Mouse (Mus musculus) MEL (cell line): ENCODE measurements around the gene Rap2b. TPM values are rescaled to one million over a fixed set of nuclear protein-coding genes. Genes with fewer than 3 reads are reported as not detected.

ENCODE experiments used
- DNase-seq: peaks from one replicate; pipeline ENCODE4 v3.0.0; 2011; ENCODE audit warnings: low read depth, low spot score
- H3K27ac ChIP-seq: 2 replicates; pipeline ENCODE4 v1.5.1; 2012; ENCODE audit warnings: low read depth, mild to moderate bottlenecking, control low read depth, low read length, moderate library complexity; ENCODE audit not compliant: control insufficient read depth
- H3K27me3 ChIP-seq, 2 experiments: fragments of 150-350 bp in 1 of 2; sonication (generic) in 1 of 2; 2 replicates each; pipeline ENCODE4 v1.6.1; 2012; ENCODE audit warnings: low read length in 2 of 2, mild to moderate bottlenecking in 2 of 2, improper control_type of control experiment in 1 of 2, moderate library complexity in 1 of 2; ENCODE audit not compliant: insufficient read depth in 2 of 2, control insufficient read depth in 1 of 2
- H3K36me3 ChIP-seq, 2 experiments: 2 replicates each; pipeline ENCODE4 v1.6.1; 2012 to 2014; ENCODE audit warnings: low read length in 2 of 2, improper control_type of control experiment in 1 of 2, inconsistent platforms in 1 of 2, mild to moderate bottlenecking in 1 of 2; ENCODE audit not compliant: insufficient read depth in 2 of 2, control insufficient read depth in 1 of 2
- H3K4me1 ChIP-seq, 2 experiments: fragments of 150-350 bp in 1 of 2; sonication (generic) in 1 of 2; 2 replicates each; pipeline ENCODE4 v1.6.1; 2012; ENCODE audit warnings: low read length in 2 of 2, improper control_type of control experiment in 1 of 2, mild to moderate bottlenecking in 1 of 2; ENCODE audit not compliant: insufficient read depth in 2 of 2, control insufficient read depth in 1 of 2
- H3K4me3 ChIP-seq, 2 experiments: fragments of 150-350 bp in 1 of 2; sonication (generic) in 1 of 2; 2 replicates each; pipeline ENCODE4 v1.5.1; 2012; ENCODE audit warnings: low read depth in 2 of 2, low read length in 2 of 2, mild to moderate bottlenecking in 2 of 2, moderate library complexity in 2 of 2, control low read depth in 1 of 2, improper control_type of control experiment in 1 of 2; ENCODE audit not compliant: control insufficient read depth in 1 of 2, insufficient read depth in 1 of 2
- H3K79me2 ChIP-seq: 2 replicates; pipeline ENCODE4 v1.6.1; 2012; ENCODE audit warnings: mild to moderate bottlenecking, low read length, moderate library complexity; ENCODE audit not compliant: control insufficient read depth, poor library complexity, insufficient read depth
- H3K9ac ChIP-seq: 2 replicates; pipeline ENCODE4 v1.6.1; 2012; ENCODE audit warnings: low read depth, mild to moderate bottlenecking, control low read depth, low read length, moderate library complexity; ENCODE audit not compliant: control insufficient read depth, poor library complexity, severe bottlenecking
- H3K9me3 ChIP-seq: fragments of 150-350 bp; sonication (generic); replicated peaks from 2 replicates; pipeline ENCODE4 v1.6.1; 2012; ENCODE audit warnings: mild to moderate bottlenecking, low read length, improper control_type of control experiment, moderate library complexity; ENCODE audit not compliant: insufficient read depth
- BHLHE40 ChIP-seq: IDR thresholded peaks from 2 replicates; pipeline ENCODE4 v1.6.1; 2012; ENCODE audit warnings: low read depth, mild to moderate bottlenecking, inconsistent platforms, low read length, improper control_type of control experiment, borderline replicate concordance
- CHD1 ChIP-seq: IDR thresholded peaks from 2 replicates; pipeline ENCODE4 v1.6.1; 2012; ENCODE audit warnings: low read depth, mild to moderate bottlenecking, inconsistent platforms, low read length, improper control_type of control experiment
- CHD2 ChIP-seq: IDR thresholded peaks from 2 replicates; pipeline ENCODE4 v1.6.1; 2011; ENCODE audit warnings: low read length, improper control_type of control experiment
- CTCF ChIP-seq, 3 experiments: IDR thresholded peaks in 2 of 3; conservative IDR thresholded peaks in 1 of 3; 2 replicates each; pipeline ENCODE4 v1.5.1; 2011 to 2012; ENCODE audit warnings: low read length in 3 of 3, low read depth in 2 of 3, mild to moderate bottlenecking in 2 of 3, improper control_type of control experiment in 1 of 3, inconsistent platforms in 1 of 3, mixed read lengths in 1 of 3, moderate library complexity in 1 of 3; ENCODE audit not compliant: control insufficient read depth in 1 of 3, insufficient read depth in 1 of 3, poor library complexity in 1 of 3, severe bottlenecking in 1 of 3
- E2F4 ChIP-seq: IDR thresholded peaks from 2 replicates; pipeline ENCODE4 v1.6.1; 2011; ENCODE audit warnings: low read depth, low read length, improper control_type of control experiment, borderline replicate concordance
- ELF1 ChIP-seq: IDR thresholded peaks from 2 replicates; pipeline ENCODE4 v1.6.1; 2014; ENCODE audit warnings: low read depth, mild to moderate bottlenecking, inconsistent platforms, low read length, improper control_type of control experiment, moderate library complexity
- EP300 ChIP-seq, 2 experiments: IDR thresholded peaks; 2 replicates each; pipeline ENCODE4 v1.6.1; 2011; ENCODE audit warnings: improper control_type of control experiment in 2 of 2, low read length in 2 of 2, low read depth in 1 of 2, mild to moderate bottlenecking in 1 of 2
- HCFC1 ChIP-seq: IDR thresholded peaks from 2 replicates; pipeline ENCODE4 v1.6.1; 2012; ENCODE audit warnings: low read depth, mild to moderate bottlenecking, inconsistent platforms, low read length, improper control_type of control experiment, moderate library complexity
- JUND ChIP-seq: IDR thresholded peaks from 2 replicates; pipeline ENCODE4 v1.6.1; 2011; ENCODE audit warnings: low read depth, mild to moderate bottlenecking, improper control_type of control experiment, low read length
- KAT2A ChIP-seq: conservative IDR thresholded peaks from 2 replicates; pipeline ENCODE4 v1.6.1; 2012; ENCODE audit warnings: low read depth, low read length, improper control_type of control experiment, inconsistent platforms
- MAFK ChIP-seq: IDR thresholded peaks from 2 replicates; pipeline ENCODE4 v1.6.1; 2011; ENCODE audit warnings: low read depth, mild to moderate bottlenecking, low read length, improper control_type of control experiment, borderline replicate concordance
- MAX ChIP-seq: IDR thresholded peaks from 2 replicates; pipeline ENCODE4 v1.6.1; 2011; ENCODE audit warnings: low read length, improper control_type of control experiment
- MAZ ChIP-seq: IDR thresholded peaks from 2 replicates; pipeline ENCODE4 v1.6.1; 2012; ENCODE audit warnings: low read depth, mild to moderate bottlenecking, inconsistent platforms, low read length, improper control_type of control experiment
- MEF2A ChIP-seq: IDR thresholded peaks from 2 replicates; pipeline ENCODE4 v1.6.1; 2014; ENCODE audit warnings: low read depth, mild to moderate bottlenecking, inconsistent platforms, low read length, improper control_type of control experiment; ENCODE audit not compliant: poor library complexity, insufficient replicate concordance, severe bottlenecking; ENCODE audit errors: extremely low read depth
- MXI1 ChIP-seq: IDR thresholded peaks from 2 replicates; pipeline ENCODE4 v1.6.1; 2011; ENCODE audit warnings: mild to moderate bottlenecking, low read depth, low read length, improper control_type of control experiment
- MYB ChIP-seq: IDR thresholded peaks from 2 replicates; pipeline ENCODE4 v1.6.1; 2011; ENCODE audit warnings: mild to moderate bottlenecking, low read depth, low read length, improper control_type of control experiment
- NELFE ChIP-seq: IDR thresholded peaks from 2 replicates; pipeline ENCODE4 v1.6.1; 2011; ENCODE audit warnings: low read depth, low read length, improper control_type of control experiment
- NRF1 ChIP-seq: IDR thresholded peaks from 2 replicates; pipeline ENCODE4 v1.6.1; 2014; ENCODE audit warnings: low read depth, mild to moderate bottlenecking, inconsistent platforms, low read length, improper control_type of control experiment, moderate library complexity; ENCODE audit not compliant: poor library complexity, insufficient read depth, severe bottlenecking
- POLR2A ChIP-seq, 2 experiments: IDR thresholded peaks; 2 replicates each; pipeline ENCODE4 v1.6.1; 2011 to 2012; ENCODE audit warnings: low read length in 2 of 2, mild to moderate bottlenecking in 2 of 2, control low read depth in 1 of 2, improper control_type of control experiment in 1 of 2, low read depth in 1 of 2, moderate library complexity in 1 of 2; ENCODE audit not compliant: control insufficient read depth in 1 of 2, insufficient read depth in 1 of 2, poor library complexity in 1 of 2
- RAD21 ChIP-seq: IDR thresholded peaks from 2 replicates; pipeline ENCODE4 v1.6.1; 2011; ENCODE audit warnings: mild to moderate bottlenecking, low read depth, low read length, improper control_type of control experiment
- RCOR1 ChIP-seq: IDR thresholded peaks from 2 replicates; pipeline ENCODE4 v1.6.1; 2012; ENCODE audit warnings: low read depth, mild to moderate bottlenecking, inconsistent platforms, low read length, improper control_type of control experiment
- SIN3A ChIP-seq: IDR thresholded peaks from 2 replicates; pipeline ENCODE4 v1.6.1; 2012; ENCODE audit warnings: low read length, improper control_type of control experiment, inconsistent platforms
- SMC3 ChIP-seq: IDR thresholded peaks from 2 replicates; pipeline ENCODE4 v1.6.1; 2011; ENCODE audit warnings: low read depth, low read length, improper control_type of control experiment
- TBP ChIP-seq: IDR thresholded peaks from 2 replicates; pipeline ENCODE4 v1.8.0; 2011; ENCODE audit warnings: low read depth, low read length, improper control_type of control experiment
- TCF12 ChIP-seq: IDR thresholded peaks from 2 replicates; pipeline ENCODE4 v1.6.1; 2014; ENCODE audit warnings: low read depth, mild to moderate bottlenecking, inconsistent platforms, low read length, improper control_type of control experiment, moderate library complexity
- USF1 ChIP-seq: IDR thresholded peaks from 2 replicates; pipeline ENCODE4 v1.6.1; 2014; ENCODE audit warnings: low read depth, mild to moderate bottlenecking, inconsistent platforms, low read length, improper control_type of control experiment, moderate library complexity
- ZKSCAN1 ChIP-seq: IDR thresholded peaks from 2 replicates; pipeline ENCODE4 v1.6.1; 2012; ENCODE audit warnings: low read depth, mild to moderate bottlenecking, inconsistent platforms, low read length, improper control_type of control experiment, moderate library complexity
- ZNF384 ChIP-seq: IDR thresholded peaks from 2 replicates; pipeline ENCODE4 v1.6.1; 2012; ENCODE audit warnings: low read depth, mild to moderate bottlenecking, inconsistent platforms, low read length, improper control_type of control experiment
- polyA plus RNA-seq, 2 experiments: library from polyadenylated mRNA; stranded (reverse) in 1 of 2; unstranded in 1 of 2; fragments of >175 nt in 1 of 2; fragments of >200 nt in 1 of 2; gene quantifications; 2 replicates each; pipeline versions ENCODE4 v1.2.1 to v1.2.4; 2012; ENCODE audit warnings: low replicate concordance in 2 of 2, low read depth in 1 of 2; ENCODE audit not compliant: insufficient read length in 2 of 2, insufficient read depth in 1 of 2, missing spikeins in 1 of 2
- total RNA-seq: library from RNA; depleted of rRNA; stranded (reverse); fragments of 300-350 nt; gene quantifications from 2 replicates; pipeline ENCODE4 v1.2.3, GENCODE M21; 2012

The Rap2b gene
- total and polyA plus RNA-seq, 3 experiments = 4.4 to 5.6 TPM; not detected in 1

DNA sequence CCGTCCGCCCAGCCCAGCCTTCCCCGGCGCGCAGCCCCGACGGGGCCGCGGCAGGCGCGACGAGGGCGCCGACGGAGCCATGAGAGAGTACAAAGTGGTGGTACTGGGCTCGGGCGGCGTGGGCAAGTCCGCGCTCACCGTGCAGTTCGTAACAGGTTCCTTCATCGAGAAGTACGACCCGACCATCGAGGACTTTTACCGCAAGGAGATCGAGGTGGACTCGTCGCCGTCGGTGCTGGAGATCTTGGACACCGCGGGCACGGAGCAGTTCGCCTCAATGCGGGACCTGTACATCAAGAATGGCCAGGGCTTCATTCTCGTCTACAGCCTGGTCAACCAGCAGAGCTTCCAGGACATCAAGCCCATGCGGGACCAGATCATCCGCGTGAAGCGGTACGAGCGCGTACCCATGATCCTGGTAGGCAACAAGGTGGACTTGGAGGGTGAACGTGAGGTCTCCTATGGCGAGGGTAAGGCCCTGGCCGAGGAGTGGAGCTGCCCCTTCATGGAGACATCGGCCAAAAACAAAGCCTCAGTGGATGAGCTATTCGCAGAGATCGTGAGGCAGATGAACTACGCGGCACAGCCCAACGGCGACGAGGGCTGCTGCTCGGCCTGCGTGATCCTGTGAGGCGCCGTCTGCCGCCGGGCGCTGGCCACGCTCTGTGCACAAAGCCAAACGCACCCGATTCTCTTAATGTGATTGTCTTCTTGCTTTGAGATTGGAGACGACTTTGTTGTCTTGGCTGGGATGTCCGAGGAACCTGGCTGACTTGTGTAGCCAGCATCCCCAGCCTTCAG lies 3.7 kb downstream of the Rap2b start:
- peak; percentile 75 for DNase-seq
- H3K4me1 ChIP-seq = peaks cover 0 to 8% of the 10 kb centered on the region in 2 experiments; a peak in 3 of 4 replicates
- peak overlapping the region; percentile 73 for H3K9ac ChIP-seq

DNA sequence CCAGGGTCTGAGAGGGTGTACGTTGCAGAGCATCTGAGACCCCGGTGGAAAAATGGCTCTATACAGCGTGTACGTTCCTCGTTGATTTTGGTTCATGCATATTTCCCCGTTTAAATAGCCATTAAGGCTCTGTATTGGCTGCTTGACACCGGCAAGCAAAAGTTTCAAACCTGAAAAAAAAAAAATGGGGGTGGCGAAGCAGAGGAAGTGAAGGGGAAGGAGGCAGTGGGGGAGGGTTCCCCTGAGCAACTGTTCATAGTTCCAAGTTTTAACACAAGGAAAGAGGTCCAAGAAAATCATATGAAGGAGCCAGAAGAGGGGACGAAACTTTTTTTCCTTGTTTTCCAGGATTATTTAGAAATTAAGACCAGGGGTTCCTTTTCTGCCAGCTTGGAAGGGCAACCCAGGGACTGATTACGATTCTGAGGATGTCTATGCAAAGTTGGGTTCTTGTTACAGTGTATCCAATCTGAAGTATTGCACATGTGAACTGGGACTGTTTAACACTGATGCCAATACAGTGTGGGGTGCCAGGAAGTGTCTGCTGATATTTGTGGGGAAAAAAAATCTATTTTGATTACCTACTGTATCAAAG lies 4.4 kb downstream of the Rap2b start, which contains the start of gene B430305J03Rik:
TSS of gene B430305J03Rik (minus strand) at position 173 of the 595 bp plus-strand sequence.
- DNase-seq = peak; percentile 80
- Histone ChIP-seq H3K9ac (peak within 1 kb of the TSS; percentile 73), H3K4me1 (peaks cover 0 to 8% of the 10 kb centered on the region in 2 experiments; a peak in 3 of 4 replicates), H3K9me3 (no peaks in the 10 kb centered on the region), H3K4me3 (peak within 1 kb of the TSS; percentile 64 to 94), H3K79me2 (peaks cover 22% of the 10 kb centered on the region), H3K27ac (peak within 1 kb of the TSS; percentile 61), H3K36me3 (peaks cover 0 to 14% of the 10 kb centered on the region in 2 experiments; a peak in 2 of 4 replicates), H3K27me3 (no peaks in the 10 kb centered on the region)
- TF ChIP-seq RCOR1 (peak; percentile 48), TCF12 (peak; percentile 41; the same call in 1 of the 2 replicates), CHD2 (peak; percentile 58), MAX (peak; percentile 28; the same call in 1 of the 2 replicates), CTCF (IDR thresholded peaks at IDR 0.05 in 2 of 3, conservative IDR thresholded peaks at IDR 0.05 in 1 of 3; ENCODE audit: control insufficient read depth in 1 of 3, insufficient read depth in 1 of 3, low read depth in 2 of 3, low read length in 3 of 3, poor library complexity in 1 of 3, severe bottlenecking in 1 of 3) (no peak), ZNF384 (peak; percentile 97), MAZ (peak; percentile 86), ELF1 (no peak), HCFC1 (0 out of 2 replicates have a peak, but pooled peaks have one; percentile 42), MXI1 (peak; percentile 62; the same call in 1 of the 2 replicates), NELFE (0 out of 2 replicates have a peak, but pooled peaks have one; percentile 26), RAD21 (no peak; the same call in 1 of the 2 replicates), TBP (peak; percentile 49; the same call in 1 of the 2 replicates), MEF2A (no peak), EP300 (IDR thresholded peaks at IDR 0.05; ENCODE audit: low read depth in 1 of 2, low read length in 2 of 2) (peak; percentile 40 to 46; a peak in 3 of 4 replicates), JUND (no peak), NRF1 (no peak), BHLHE40 (peak; percentile 48; the same call in 1 of the 2 replicates), KAT2A (no peak), SIN3A (peak; percentile 78), USF1 (no peak), MYB (0 out of 2 replicates have a peak, but pooled peaks have one; percentile 12), CHD1 (0 out of 2 replicates have a peak, but pooled peaks have one; percentile 45), MAFK (no peak)

More for the DNA sequence above, 3.7 kb downstream of the Rap2b start:
- Histone ChIP-seq H3K79me2 (peaks cover 22% of the 10 kb centered on the region), H3K4me3 (peak overlapping the region; percentile 64 to 94), H3K27me3 (no peaks in the 10 kb centered on the region), H3K9me3 (no peaks in the 10 kb centered on the region), H3K27ac (peak overlapping the region; percentile 61), H3K36me3 (peaks cover 0 to 14% of the 10 kb centered on the region in 2 experiments; a peak in 2 of 4 replicates)
- no peak for TF ChIP-seq ZKSCAN1
- TF ChIP-seq SMC3 = 0 out of 2 replicates have a peak, but pooled peaks have one; percentile 1
- peak in 1 of 3 experiments; percentile 11; a peak in 2 of 6 replicates for TF ChIP-seq CTCF (IDR thresholded peaks at IDR 0.05 in 2 of 3, conservative IDR thresholded peaks at IDR 0.05 in 1 of 3; ENCODE audit: control insufficient read depth in 1 of 3, insufficient read depth in 1 of 3, low read depth in 2 of 3, low read length in 3 of 3, poor library complexity in 1 of 3, severe bottlenecking in 1 of 3)
- TF ChIP-seq E2F4 = no peak
- 0 out of 2 replicates have a peak, but pooled peaks have one; percentile 29 for TF ChIP-seq CHD1
- peak in 1 of 2 experiments; percentile 8; a peak in 1 of 4 replicates for TF ChIP-seq POLR2A (IDR thresholded peaks at IDR 0.05; ENCODE audit: control insufficient read depth in 1 of 2, insufficient read depth in 1 of 2, low read depth in 1 of 2, low read length in 2 of 2, poor library complexity in 1 of 2)
